In genomic region chr4:65216682-65217081, GRCm38 (mm10) we compare ENCODE assay signal across 14 mouse cellular contexts.
DNase-seq lines count a peak whose midpoint lies in the region; ATAC-seq lines count a peak whose summit lies in the region.
"Had no signal": no experiment of that assay in that cellular context is flagged by ENCODE, and none has a peak within 500 bp of the region (broad histone marks: within the 10 kb centered on the region; RNA-seq: fewer than 3 reads in every experiment).

No protein-coding gene starts in this region.

- no peaks in the 10 kb centered on the region for H3K27me3 ChIP-seq in neural tube, embryonic 13.5 days
- H3K27me3 ChIP-seq: heart, embryonic 15.5 days; hindbrain, embryonic 15.5 days; liver, embryonic 15.5 days had no signal

- ATAC-seq in neural tube, embryonic 13.5 days (ENCODE audit: low read depth) = 0 out of 2 replicates have a peak, but pooled peaks have one; percentile 23

- no peak overlapping the region for H3K9ac ChIP-seq in neural tube, embryonic 13.5 days
- H3K9ac ChIP-seq: heart, embryonic 15.5 days; hindbrain, embryonic 15.5 days; liver, embryonic 15.5 days had no signal

- no peaks in the 10 kb centered on the region for H3K36me3 ChIP-seq in neural tube, embryonic 13.5 days
- H3K36me3 ChIP-seq: heart, embryonic 15.5 days; hindbrain, embryonic 15.5 days; liver, embryonic 15.5 days had no signal

- 19% methylated on average over 3 of the region's 3 CpGs for WGBS in neural tube, embryonic 13.5 days

- no peak for DNase-seq in neural tube, embryonic 10.5 days (ENCODE audit: extremely low spot score, low spot score)
- DNase-seq in kidney, adult 8-10 months = peak; percentile 49 to 70
- peak; percentile 29 to 50 for DNase-seq in kidney, postnatal 4 days
- no peak for DNase-seq in cerebellum, adult 18-20 months
- DNase-seq in layer of hippocampus, adult 9-11 months = no peak
- no peak for DNase-seq in layer of hippocampus, adult 18-20 months (ENCODE audit: low spot score in 2 of 2)
- no peak for DNase-seq in frontal cortex, postnatal 10 days (ENCODE audit: low spot score in 2 of 2)
- DNase-seq: adrenal gland, postnatal 14 days; cerebellum, postnatal 14 days had no signal

- H3K27ac ChIP-seq in neural tube, embryonic 13.5 days (replicated peaks) = no peak overlapping the region
- H3K27ac ChIP-seq: heart, embryonic 15.5 days; hindbrain, embryonic 15.5 days; left cerebral cortex, adult 2 months; liver, embryonic 15.5 days had no signal

- H3K4me1 ChIP-seq in neural tube, embryonic 13.5 days (replicated peaks) = no peaks in the 10 kb centered on the region
- H3K4me1 ChIP-seq: hindbrain, embryonic 15.5 days; liver, embryonic 15.5 days had no signal

- no peak overlapping the region for H3K4me2 ChIP-seq in neural tube, embryonic 13.5 days
- H3K4me2 ChIP-seq: heart, embryonic 15.5 days; hindbrain, embryonic 15.5 days; liver, embryonic 15.5 days had no signal

- H3K4me3 ChIP-seq in neural tube, embryonic 13.5 days = no peak overlapping the region
- H3K4me3 ChIP-seq: heart, embryonic 15.5 days; hindbrain, embryonic 15.5 days; left cerebral cortex, adult 2 months; liver, embryonic 15.5 days had no signal

- H3K9me3 ChIP-seq in neural tube, embryonic 13.5 days = no peaks in the 10 kb centered on the region
- H3K9me3 ChIP-seq: heart, embryonic 15.5 days; hindbrain, embryonic 15.5 days; liver, embryonic 15.5 days had no signal

Comparison
In these comparisons a context has a peak if more than half of its experiments do, and no peak if none do; other contexts are left out.
1. DNase-seq: peak in kidney, adult 8-10 months (2 of 2) and kidney, postnatal 4 days (2 of 2); none in neural tube, embryonic 10.5 days (single experiment), cerebellum, adult 18-20 months (0 of 2), layer of hippocampus, adult 9-11 months (single experiment), layer of hippocampus, adult 18-20 months (0 of 2) and frontal cortex, postnatal 10 days (0 of 2).